Mouse (Mus musculus) embryonic fibroblast, embryonic 13.5 days (primary cell): ENCODE data around the gene F2r.

ENCODE experiments used
- CTCF ChIP-seq: IDR thresholded peaks from 2 replicates; pipeline ENCODE4 v1.5.1; 2011; ENCODE audit warnings: mild to moderate bottlenecking, control low read depth, low read length, moderate library complexity, borderline replicate concordance; ENCODE audit not compliant: insufficient read depth
- POLR2A ChIP-seq: IDR thresholded peaks from 2 replicates; pipeline ENCODE4 v1.6.1; 2011; ENCODE audit warnings: low read depth, mild to moderate bottlenecking, control low read depth, low read length, moderate library complexity

GRCm38 (mm10) chr13:95653696-95654095 is 35.4 kb upstream of the F2r start:
- TF ChIP-seq POLR2A (no peak), CTCF (no peak)
